Mouse (Mus musculus): ENCODE data around the gene Orc1. TPM values are rescaled to one million over a fixed set of nuclear protein-coding genes. Genes with fewer than 3 reads are reported as not detected.

Orc1 gene
- polyA plus RNA-seq (2014; fragmentation: Nextera tagmentation; extraction: Ambion mirVana): 21.5 and 25.1 TPM in 2 replicates

DNA sequence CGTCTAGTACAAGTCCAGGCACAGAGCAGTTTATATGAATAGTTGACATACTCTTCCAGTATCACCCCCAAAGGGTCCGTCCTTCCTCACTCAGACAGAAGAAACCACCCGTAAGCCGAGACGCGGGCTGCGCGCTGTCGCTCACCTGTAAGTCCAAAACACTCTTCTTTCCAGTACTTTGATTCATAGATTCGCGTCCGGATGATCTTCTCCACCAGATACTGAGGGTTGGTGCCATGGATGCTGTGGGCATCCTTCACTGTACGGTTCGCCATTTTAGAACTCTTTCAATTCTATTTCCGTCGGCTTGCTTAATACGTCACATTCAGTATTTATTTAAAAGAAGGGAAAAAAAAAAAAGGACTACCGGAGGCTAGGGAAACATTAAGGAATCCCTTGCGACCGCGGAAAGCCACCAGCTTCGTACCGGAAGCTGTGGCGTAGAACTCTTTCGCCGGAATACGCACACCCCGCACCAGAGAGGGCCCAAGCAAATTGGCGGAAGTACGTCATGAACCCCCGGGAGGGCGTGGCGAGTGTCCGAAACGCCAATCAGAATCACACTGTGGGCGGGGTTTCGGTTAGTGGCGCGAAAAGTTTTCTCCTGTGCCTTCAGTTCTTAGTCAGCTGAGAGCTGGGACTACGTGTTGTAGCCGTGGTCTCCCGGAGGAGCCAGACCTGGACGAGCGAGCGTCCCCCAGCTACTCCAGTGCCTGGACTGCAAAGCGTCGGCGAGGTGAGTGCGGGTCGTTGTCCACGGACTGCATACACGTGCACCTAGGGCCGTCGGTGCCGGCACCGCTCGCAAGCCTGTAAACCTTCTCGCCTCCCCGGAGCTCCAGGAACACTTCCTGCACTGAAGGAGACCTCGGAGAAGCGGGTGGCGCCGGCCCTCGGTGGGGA is at the start of gene Orc1, which contains the start of gene Prpf38a:
Gene Orc1 (plus strand): TSS at position 584 of the 903 bp plus-strand sequence.
Gene Prpf38a (minus strand): TSS at position 497 of the 903 bp plus-strand sequence.
- no peaks in the 10 kb centered on the region for H3K27me3 ChIP-seq (ENCODE audit: control insufficient read depth, insufficient read depth, low read length)
- H3K4me3 ChIP-seq (ENCODE audit: low read depth, low read length): peak within 1 kb of the TSS; percentile 69
- H3K4me2 ChIP-seq (ENCODE audit: low read depth, severe bottlenecking): peak within 1 kb of the TSS; percentile 55
- under 1% methylated on average over 64 of the region's 64 CpGs for WGBS
- ATAC-seq (ENCODE audit: insufficient number of reproducible peaks, low FRiP score, low TSS enrichment, low read depth) (peak; percentile 97), DNase-seq (ENCODE audit: low spot score) (peak; percentile 100)
- peaks cover 7% of the 10 kb centered on the region; the same call in 1 of the 2 replicates for H3K4me1 ChIP-seq (ENCODE audit: control insufficient read depth, insufficient read depth, low read length)
- 0 out of 2 replicates have a peak, but pooled peaks cover 2% of the 10 kb centered on the region for H3K36me3 ChIP-seq (ENCODE audit: control insufficient read depth, insufficient read depth, low read length)
- H3K9ac ChIP-seq (ENCODE audit: low read length): peak within 1 kb of the TSS; percentile 65
- H3K27ac ChIP-seq (replicated peaks; ENCODE audit: low read depth, low read length): no peak within 1 kb of the TSS; the same call in 1 of the 2 replicates
- H3K9me3 ChIP-seq (ENCODE audit: control insufficient read depth, low read length): no peaks in the 10 kb centered on the region

DNA sequence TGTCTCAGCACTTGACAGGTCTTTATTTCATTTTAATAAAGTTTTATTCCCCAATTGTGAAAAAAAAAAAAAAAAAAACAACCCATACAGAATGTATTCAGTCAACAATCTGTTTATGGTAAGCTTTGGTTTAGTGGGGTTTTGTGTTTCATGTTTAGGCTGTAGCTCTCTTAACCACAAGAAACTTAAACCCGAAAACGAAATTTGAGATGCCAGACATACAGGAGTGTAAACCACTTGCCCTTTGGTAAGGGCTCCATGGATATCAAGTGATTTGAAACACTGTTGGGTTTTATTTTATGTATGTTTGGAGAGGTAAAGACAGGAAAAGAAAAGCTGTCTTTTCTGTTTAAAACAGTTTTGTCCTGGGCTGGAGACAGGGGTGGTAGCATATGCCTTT is 39.5 kb upstream of the Orc1 start:
- Histone ChIP-seq H3K27me3 (ENCODE audit: control insufficient read depth, insufficient read depth, low read length) (no peaks in the 10 kb centered on the region), H3K9ac (ENCODE audit: low read length) (no peak overlapping the region), H3K4me3 (ENCODE audit: low read depth, low read length) (no peak overlapping the region), H3K4me2 (ENCODE audit: low read depth, severe bottlenecking) (no peak overlapping the region), H3K4me1 (ENCODE audit: control insufficient read depth, insufficient read depth, low read length) (no peaks in the 10 kb centered on the region), H3K27ac (replicated peaks; ENCODE audit: low read depth, low read length) (no peak overlapping the region), H3K9me3 (ENCODE audit: control insufficient read depth, low read length) (no peaks in the 10 kb centered on the region), H3K36me3 (ENCODE audit: control insufficient read depth, insufficient read depth, low read length) (peaks cover 4% of the 10 kb centered on the region; the same call in 1 of the 2 replicates)
- no peak for ATAC-seq (ENCODE audit: insufficient number of reproducible peaks, low FRiP score, low TSS enrichment, low read depth)
- no peak for DNase-seq (ENCODE audit: low spot score)
- WGBS: 92% methylated on average over 2 of the region's 2 CpGs

- no peak overlapping the region for H3K4me2 ChIP-seq (ENCODE audit: low read depth, severe bottlenecking)
- H3K9me3 ChIP-seq (ENCODE audit: control insufficient read depth, low read length): no peaks in the 10 kb centered on the region
- DNase-seq (ENCODE audit: low spot score): no peak
- no peaks in the 10 kb centered on the region for H3K27me3 ChIP-seq (ENCODE audit: control insufficient read depth, insufficient read depth, low read length)
- whole genome bisulfite sequencing: 94% methylated on average over 1 of the region's 1 CpGs
- no peak for ATAC-seq (ENCODE audit: insufficient number of reproducible peaks, low FRiP score, low TSS enrichment, low read depth)
- H3K4me3 ChIP-seq (ENCODE audit: low read depth, low read length): no peak overlapping the region
- no peaks in the 10 kb centered on the region for H3K4me1 ChIP-seq (ENCODE audit: control insufficient read depth, insufficient read depth, low read length)
- no peak overlapping the region for H3K27ac ChIP-seq (replicated peaks; ENCODE audit: low read depth, low read length)
- peaks cover 10% of the 10 kb centered on the region; the same call in 1 of the 2 replicates for H3K36me3 ChIP-seq (ENCODE audit: control insufficient read depth, insufficient read depth, low read length)
- no peak overlapping the region for H3K9ac ChIP-seq (ENCODE audit: low read length)
Observed at GRCm38 (mm10) chr4:108565026-108565425, 14.2 kb upstream of the Orc1 start.

DNA sequence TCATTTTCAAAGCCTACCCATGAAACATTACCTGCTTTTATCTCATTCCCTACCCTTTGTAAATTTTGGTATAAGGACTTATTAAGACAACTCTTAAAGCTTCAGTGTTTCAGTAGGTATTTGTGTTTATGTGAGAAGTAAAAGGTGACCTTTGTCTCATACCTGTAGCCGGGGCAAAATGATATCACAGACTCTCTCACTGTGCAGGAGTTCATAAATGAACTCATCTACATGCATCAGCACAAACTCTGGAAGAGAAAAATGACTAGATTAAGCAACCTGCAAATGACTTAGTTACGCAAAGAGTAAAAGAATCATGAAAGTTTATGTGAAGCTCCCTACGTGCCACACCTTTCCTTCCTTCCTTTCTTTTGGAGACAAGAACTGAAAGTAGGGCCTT is 6.6 kb upstream of the Orc1 start:
- Histone ChIP-seq H3K9me3 (ENCODE audit: control insufficient read depth, low read length) (no peaks in the 10 kb centered on the region), H3K9ac (ENCODE audit: low read length) (no peak overlapping the region), H3K27ac (replicated peaks; ENCODE audit: low read depth, low read length) (no peak overlapping the region), H3K4me2 (ENCODE audit: low read depth, severe bottlenecking) (no peak overlapping the region), H3K4me1 (ENCODE audit: control insufficient read depth, insufficient read depth, low read length) (0 out of 2 replicates have a peak, but pooled peaks cover 1% of the 10 kb centered on the region), H3K4me3 (ENCODE audit: low read depth, low read length) (no peak overlapping the region), H3K27me3 (ENCODE audit: control insufficient read depth, insufficient read depth, low read length) (no peaks in the 10 kb centered on the region), H3K36me3 (ENCODE audit: control insufficient read depth, insufficient read depth, low read length) (peaks cover 16% of the 10 kb centered on the region)
- ATAC-seq (ENCODE audit: insufficient number of reproducible peaks, low FRiP score, low TSS enrichment, low read depth): no peak
- DNase-seq (ENCODE audit: low spot score): no peak
- WGBS: 98% methylated on average over 3 of the region's 3 CpGs

GRCm38 (mm10) chr4:108579743-108580411 is 654 bp downstream of the Orc1 start:
- H3K36me3 ChIP-seq (ENCODE audit: control insufficient read depth, insufficient read depth, low read length): no peaks in the 10 kb centered on the region
- no peaks in the 10 kb centered on the region for H3K9me3 ChIP-seq (ENCODE audit: control insufficient read depth, low read length)
- no peak overlapping the region for H3K27ac ChIP-seq (replicated peaks; ENCODE audit: low read depth, low read length)
- peak overlapping the region; percentile 55 for H3K4me2 ChIP-seq (ENCODE audit: low read depth, severe bottlenecking)
- peak overlapping the region; percentile 69 for H3K4me3 ChIP-seq (ENCODE audit: low read depth, low read length)
- no peaks in the 10 kb centered on the region for H3K27me3 ChIP-seq (ENCODE audit: control insufficient read depth, insufficient read depth, low read length)
- peak overlapping the region; percentile 63 for H3K9ac ChIP-seq (ENCODE audit: low read length)
- ATAC-seq (ENCODE audit: insufficient number of reproducible peaks, low FRiP score, low TSS enrichment, low read depth) (no peak), DNase-seq (ENCODE audit: low spot score) (no peak)
- under 1% methylated on average over 16 of the region's 16 CpGs for WGBS
- H3K4me1 ChIP-seq (ENCODE audit: control insufficient read depth, insufficient read depth, low read length): peaks cover 7% of the 10 kb centered on the region; the same call in 1 of the 2 replicates

- Histone ChIP-seq H3K36me3 (ENCODE audit: control insufficient read depth, insufficient read depth, low read length) (peaks cover 3% of the 10 kb centered on the region; the same call in 1 of the 2 replicates), H3K9me3 (ENCODE audit: control insufficient read depth, low read length) (no peaks in the 10 kb centered on the region), H3K9ac (ENCODE audit: low read length) (no peak overlapping the region), H3K27me3 (ENCODE audit: control insufficient read depth, insufficient read depth, low read length) (no peaks in the 10 kb centered on the region), H3K4me1 (ENCODE audit: control insufficient read depth, insufficient read depth, low read length) (no peaks in the 10 kb centered on the region), H3K4me3 (ENCODE audit: low read depth, low read length) (no peak overlapping the region), H3K27ac (replicated peaks; ENCODE audit: low read depth, low read length) (no peak overlapping the region), H3K4me2 (ENCODE audit: low read depth, severe bottlenecking) (no peak overlapping the region)
- WGBS: 93% methylated on average over 2 of the region's 2 CpGs
- no peak for ATAC-seq (ENCODE audit: insufficient number of reproducible peaks, low FRiP score, low TSS enrichment, low read depth)
- no peak for DNase-seq (ENCODE audit: low spot score)
Observed at GRCm38 (mm10) chr4:108593376-108593775, 14.2 kb downstream of the Orc1 start.

- peaks cover 10% of the 10 kb centered on the region for H3K36me3 ChIP-seq (ENCODE audit: control insufficient read depth, insufficient read depth, low read length)
- 77% methylated on average over 1 of the region's 1 CpGs for WGBS
- DNase-seq (ENCODE audit: low spot score): no peak
Observed at GRCm38 (mm10) chr4:108595785-108596184, 16.6 kb downstream of the Orc1 start.

GRCm38 (mm10) chr4:108598306-108598705 is 19.1 kb downstream of the Orc1 start:
- H3K27me3 ChIP-seq (ENCODE audit: control insufficient read depth, insufficient read depth, low read length): no peaks in the 10 kb centered on the region
- H3K36me3 ChIP-seq (ENCODE audit: control insufficient read depth, insufficient read depth, low read length): peaks cover 17% of the 10 kb centered on the region
- no peak overlapping the region for H3K4me2 ChIP-seq (ENCODE audit: low read depth, severe bottlenecking)
- DNase-seq (ENCODE audit: low spot score) (no peak), ATAC-seq (ENCODE audit: insufficient number of reproducible peaks, low FRiP score, low TSS enrichment, low read depth) (no peak)
- no peaks in the 10 kb centered on the region for H3K9me3 ChIP-seq (ENCODE audit: control insufficient read depth, low read length)
- no peak overlapping the region for H3K9ac ChIP-seq (ENCODE audit: low read length)
- H3K4me3 ChIP-seq (ENCODE audit: low read depth, low read length): no peak overlapping the region
- WGBS: 87% methylated on average over 4 of the region's 4 CpGs
- no peak overlapping the region for H3K27ac ChIP-seq (replicated peaks; ENCODE audit: low read depth, low read length)
- H3K4me1 ChIP-seq (ENCODE audit: control insufficient read depth, insufficient read depth, low read length): no peaks in the 10 kb centered on the region

More at GRCm38 (mm10) chr4:108595785-108596184, 16.6 kb downstream of the Orc1 start:
- Histone ChIP-seq H3K27me3 (ENCODE audit: control insufficient read depth, insufficient read depth, low read length) (no peaks in the 10 kb centered on the region), H3K9me3 (ENCODE audit: control insufficient read depth, low read length) (no peaks in the 10 kb centered on the region), H3K4me3 (ENCODE audit: low read depth, low read length) (no peak overlapping the region), H3K9ac (ENCODE audit: low read length) (no peak overlapping the region), H3K4me2 (ENCODE audit: low read depth, severe bottlenecking) (no peak overlapping the region), H3K27ac (replicated peaks; ENCODE audit: low read depth, low read length) (no peak overlapping the region), H3K4me1 (ENCODE audit: control insufficient read depth, insufficient read depth, low read length) (no peaks in the 10 kb centered on the region)
- no peak for ATAC-seq (ENCODE audit: insufficient number of reproducible peaks, low FRiP score, low TSS enrichment, low read depth)
